Mouse (Mus musculus): ENCODE measurements around the gene Resf1. TPM values are rescaled to one million over a fixed set of nuclear protein-coding genes. Genes with fewer than 3 reads are reported as not detected.
"Not testable (repeated sequence)": the region's sequence is repeated elsewhere in the genome, so short reads cannot be mapped to it uniquely, and the experiment has no call there.

Resf1 gene
- 18.1 and 20.8 TPM in 2 replicates for polyA plus RNA-seq (2015; fragmentation: Nextera tagmentation; extraction: Ambion mirVana)

GRCm38 (mm10) chr6:149308956-149309932 is at the start of gene Resf1:
Gene Resf1, plus strand, starts transcription at chr6:149309414.
- ATAC-seq (ENCODE audit: low FRiP score, low TSS enrichment) (peak; percentile 99), DNase-seq (ENCODE audit: low spot score) (peak; percentile 91)
- Histone ChIP-seq H3K4me2 (replicated peaks; ENCODE audit: low read depth) (peak within 1 kb of the TSS; percentile 57), H3K4me3 (ENCODE audit: low read depth, low read length) (peak within 1 kb of the TSS; percentile 86), H3K9me3 (ENCODE audit: control insufficient read depth, low read length) (0 out of 2 replicates have a peak, but pooled peaks cover 8% of the 10 kb centered on the region), H3K9ac (ENCODE audit: low read length) (peak within 1 kb of the TSS; percentile 98), H3K27me3 (ENCODE audit: control insufficient read depth, insufficient read depth, low read length) (no peaks in the 10 kb centered on the region), H3K36me3 (ENCODE audit: control insufficient read depth, insufficient read depth, low read length) (no peaks in the 10 kb centered on the region), H3K27ac (replicated peaks) (peak within 1 kb of the TSS; percentile 99), H3K4me1 (replicated peaks; ENCODE audit: control insufficient read depth, insufficient read depth) (no peaks in the 10 kb centered on the region; the same call in 1 of the 2 replicates)
- 5% methylated on average over 59 of the region's 61 CpGs for WGBS
- TF ChIP-seq EP300 (optimal IDR thresholded peaks at IDR 0.05) (no peak), CTCF (IDR thresholded peaks at IDR 0.05; ENCODE audit: low read depth) (peak; percentile 13; the same call in 1 of the 2 replicates)

- WGBS = 60% methylated on average over 3 of the region's 3 CpGs
- Histone ChIP-seq H3K4me3 (ENCODE audit: low read depth, low read length) (no peak overlapping the region), H3K27ac (replicated peaks) (no peak overlapping the region), H3K27me3 (ENCODE audit: control insufficient read depth, insufficient read depth, low read length) (no peaks in the 10 kb centered on the region), H3K4me2 (replicated peaks; ENCODE audit: low read depth) (no peak overlapping the region), H3K36me3 (ENCODE audit: control insufficient read depth, insufficient read depth, low read length) (no peaks in the 10 kb centered on the region), H3K9me3 (ENCODE audit: control insufficient read depth, low read length) (no peaks in the 10 kb centered on the region), H3K4me1 (replicated peaks; ENCODE audit: control insufficient read depth, insufficient read depth) (no peaks in the 10 kb centered on the region), H3K9ac (ENCODE audit: low read length) (no peak overlapping the region)
- DNase-seq (ENCODE audit: low spot score) = no peak
- TF ChIP-seq EP300 (optimal IDR thresholded peaks at IDR 0.05) (no peak), CTCF (IDR thresholded peaks at IDR 0.05; ENCODE audit: low read depth) (no peak)
- no peak for ATAC-seq (ENCODE audit: low FRiP score, low TSS enrichment)
Measured at GRCm38 (mm10) chr6:149260801-149261239, 48.4 kb upstream of the Resf1 start.

GRCm38 (mm10) chr6:149267951-149268350 is 41.3 kb upstream of the Resf1 start:
- no peaks in the 10 kb centered on the region for H3K36me3 ChIP-seq (ENCODE audit: control insufficient read depth, insufficient read depth, low read length)
- ATAC-seq (ENCODE audit: low FRiP score, low TSS enrichment) (no peak), DNase-seq (ENCODE audit: low spot score) (no peak)
- no peak overlapping the region for H3K4me2 ChIP-seq (replicated peaks; ENCODE audit: low read depth)
- H3K27me3 ChIP-seq (ENCODE audit: control insufficient read depth, insufficient read depth, low read length) = no peaks in the 10 kb centered on the region
- no peaks in the 10 kb centered on the region for H3K4me1 ChIP-seq (replicated peaks; ENCODE audit: control insufficient read depth, insufficient read depth)
- no peaks in the 10 kb centered on the region for H3K9me3 ChIP-seq (ENCODE audit: control insufficient read depth, low read length)
- H3K27ac ChIP-seq (replicated peaks) = no peak overlapping the region
- H3K4me3 ChIP-seq (ENCODE audit: low read depth, low read length) = no peak overlapping the region
- no peak for TF ChIP-seq CTCF (IDR thresholded peaks at IDR 0.05; ENCODE audit: low read depth)
- no peak for TF ChIP-seq EP300 (optimal IDR thresholded peaks at IDR 0.05)
- H3K9ac ChIP-seq (ENCODE audit: low read length) = no peak overlapping the region

GRCm38 (mm10) chr6:149278248-149278731 is 30.9 kb upstream of the Resf1 start:
- H3K9me3 ChIP-seq (ENCODE audit: control insufficient read depth, low read length) = no peaks in the 10 kb centered on the region
- H3K4me2 ChIP-seq (replicated peaks; ENCODE audit: low read depth) = no peak overlapping the region
- H3K27me3 ChIP-seq (ENCODE audit: control insufficient read depth, insufficient read depth, low read length) = no peaks in the 10 kb centered on the region
- TF ChIP-seq CTCF (IDR thresholded peaks at IDR 0.05; ENCODE audit: low read depth) (no peak), EP300 (optimal IDR thresholded peaks at IDR 0.05) (no peak)
- H3K36me3 ChIP-seq (ENCODE audit: control insufficient read depth, insufficient read depth, low read length) = no peaks in the 10 kb centered on the region
- no peak for ATAC-seq (ENCODE audit: low FRiP score, low TSS enrichment)
- H3K9ac ChIP-seq (ENCODE audit: low read length) = no peak overlapping the region
- H3K27ac ChIP-seq (replicated peaks) = no peak overlapping the region
- H3K4me3 ChIP-seq (ENCODE audit: low read depth, low read length) = no peak overlapping the region
- DNase-seq (ENCODE audit: low spot score) = no peak
- WGBS = 22% methylated on average over 2 of the region's 2 CpGs
- no peaks in the 10 kb centered on the region for H3K4me1 ChIP-seq (replicated peaks; ENCODE audit: control insufficient read depth, insufficient read depth)

GRCm38 (mm10) chr6:149278866-149279265 is 30.3 kb upstream of the Resf1 start:
- DNase-seq (ENCODE audit: low spot score) (no peak), ATAC-seq (ENCODE audit: low FRiP score, low TSS enrichment) (no peak)
- 87% methylated on average over 1 of the region's 1 CpGs for WGBS
- no peaks in the 10 kb centered on the region for H3K9me3 ChIP-seq (ENCODE audit: control insufficient read depth, low read length)
- no peak overlapping the region for H3K27ac ChIP-seq (replicated peaks)
- no peaks in the 10 kb centered on the region for H3K36me3 ChIP-seq (ENCODE audit: control insufficient read depth, insufficient read depth, low read length)
- no peaks in the 10 kb centered on the region for H3K27me3 ChIP-seq (ENCODE audit: control insufficient read depth, insufficient read depth, low read length)
- TF ChIP-seq CTCF (IDR thresholded peaks at IDR 0.05; ENCODE audit: low read depth) (no peak), EP300 (optimal IDR thresholded peaks at IDR 0.05) (no peak)
- H3K4me1 ChIP-seq (replicated peaks; ENCODE audit: control insufficient read depth, insufficient read depth) = no peaks in the 10 kb centered on the region
- no peak overlapping the region for H3K4me3 ChIP-seq (ENCODE audit: low read depth, low read length)
- no peak overlapping the region for H3K9ac ChIP-seq (ENCODE audit: low read length)
- H3K4me2 ChIP-seq (replicated peaks; ENCODE audit: low read depth) = no peak overlapping the region

- DNase-seq (ENCODE audit: low spot score) (no peak), ATAC-seq (ENCODE audit: low FRiP score, low TSS enrichment) (no peak)
- Histone ChIP-seq H3K36me3 (ENCODE audit: control insufficient read depth, insufficient read depth, low read length) (no peaks in the 10 kb centered on the region), H3K9ac (ENCODE audit: low read length) (no peak overlapping the region), H3K27ac (replicated peaks) (no peak overlapping the region), H3K4me3 (ENCODE audit: low read depth, low read length) (no peak overlapping the region), H3K4me2 (replicated peaks; ENCODE audit: low read depth) (no peak overlapping the region), H3K27me3 (ENCODE audit: control insufficient read depth, insufficient read depth, low read length) (no peaks in the 10 kb centered on the region), H3K9me3 (ENCODE audit: control insufficient read depth, low read length) (no peaks in the 10 kb centered on the region), H3K4me1 (replicated peaks; ENCODE audit: control insufficient read depth, insufficient read depth) (no peaks in the 10 kb centered on the region)
- no peak for TF ChIP-seq CTCF (IDR thresholded peaks at IDR 0.05; ENCODE audit: low read depth)
- no peak for TF ChIP-seq EP300 (optimal IDR thresholded peaks at IDR 0.05)
Measured at GRCm38 (mm10) chr6:149280511-149280910, 28.7 kb upstream of the Resf1 start.

GRCm38 (mm10) chr6:149288190-149288589 is 21.0 kb upstream of the Resf1 start:
- not testable (repeated sequence) for H3K4me2 ChIP-seq (replicated peaks; ENCODE audit: low read depth); ATAC-seq (ENCODE audit: low FRiP score, low TSS enrichment); DNase-seq (ENCODE audit: low spot score); H3K9ac ChIP-seq (ENCODE audit: low read length); H3K4me3 ChIP-seq (ENCODE audit: low read depth, low read length); H3K27ac ChIP-seq (replicated peaks); H3K27me3 ChIP-seq (ENCODE audit: control insufficient read depth, insufficient read depth, low read length); H3K9me3 ChIP-seq (ENCODE audit: control insufficient read depth, low read length); H3K4me1 ChIP-seq (replicated peaks; ENCODE audit: control insufficient read depth, insufficient read depth); H3K36me3 ChIP-seq (ENCODE audit: control insufficient read depth, insufficient read depth, low read length)
- 83% methylated on average over 9 of the region's 9 CpGs for WGBS

- not testable (repeated sequence) for ATAC-seq (ENCODE audit: low FRiP score, low TSS enrichment); H3K36me3 ChIP-seq (ENCODE audit: control insufficient read depth, insufficient read depth, low read length); H3K4me1 ChIP-seq (replicated peaks; ENCODE audit: control insufficient read depth, insufficient read depth)
Measured at GRCm38 (mm10) chr6:149303231-149303630, 6.0 kb upstream of the Resf1 start.

More at GRCm38 (mm10) chr6:149303231-149303630, 6.0 kb upstream of the Resf1 start:
- H3K4me2 ChIP-seq (replicated peaks; ENCODE audit: low read depth); H3K4me3 ChIP-seq (ENCODE audit: low read depth, low read length); H3K9ac ChIP-seq (ENCODE audit: low read length); H3K27ac ChIP-seq (replicated peaks); H3K9me3 ChIP-seq (ENCODE audit: control insufficient read depth, low read length); H3K27me3 ChIP-seq (ENCODE audit: control insufficient read depth, insufficient read depth, low read length); DNase-seq (ENCODE audit: low spot score): not testable (repeated sequence)
